Mouse (Mus musculus) CH12.LX (cell line): ENCODE measurements around the gene Cep250. TPM values are rescaled to one million over a fixed set of nuclear protein-coding genes. Genes with fewer than 3 reads are reported as not detected.

Experiments used
- DNase-seq: peaks from one replicate; pipeline ENCODE4 v3.0.0-alpha.2; 2013; ENCODE audit errors: extremely low read depth
- H3K27ac ChIP-seq: 2 replicates; pipeline ENCODE4 v1.5.1; 2012; ENCODE audit warnings: low read depth, mild to moderate bottlenecking, control low read depth, moderate library complexity; ENCODE audit not compliant: insufficient read depth
- H3K27me3 ChIP-seq: replicated peaks from 2 replicates; pipeline ENCODE3; 2012; ENCODE audit warnings: inconsistent platforms
- H3K36me3 ChIP-seq, 2 experiments: replicated peaks in 1 of 2; 2 replicates each; pipeline versions ENCODE3 to v1.6.1; 2012; ENCODE audit warnings: inconsistent platforms in 1 of 2, low read length in 1 of 2, mild to moderate bottlenecking in 1 of 2, mixed read lengths in 1 of 2, moderate library complexity in 1 of 2; ENCODE audit not compliant: control insufficient read depth in 1 of 2, insufficient read depth in 1 of 2
- H3K4me1 ChIP-seq, 2 experiments: 2 replicates each; pipeline ENCODE4 v1.6.1; 2012; ENCODE audit warnings: inconsistent platforms in 1 of 2, moderate library complexity in 1 of 2; ENCODE audit not compliant: insufficient read depth in 2 of 2, control insufficient read depth in 1 of 2
- H3K4me2 ChIP-seq: 2 replicates; pipeline ENCODE4 v1.6.1; 2012; ENCODE audit warnings: low read depth, mild to moderate bottlenecking, control low read depth; ENCODE audit not compliant: poor library complexity, insufficient read depth, severe bottlenecking
- H3K4me3 ChIP-seq, 3 experiments: fragments of 150-350 bp in 1 of 3; sonication (generic) in 1 of 3; replicated peaks in 1 of 3; 2 replicates each; pipeline versions ENCODE3 to v1.5.1; 2011 to 2012; ENCODE audit warnings: low read depth in 2 of 3, low read length in 2 of 3, mild to moderate bottlenecking in 2 of 3, moderate library complexity in 2 of 3, control low read depth in 1 of 3, improper control_type of control experiment in 1 of 3, inconsistent platforms in 1 of 3, mixed read lengths in 1 of 3; ENCODE audit not compliant: poor library complexity in 1 of 3
- H3K79me2 ChIP-seq: replicated peaks from 2 replicates; pipeline ENCODE4 v1.6.1; 2012; ENCODE audit warnings: mild to moderate bottlenecking, moderate library complexity; ENCODE audit not compliant: control insufficient read depth, poor library complexity, insufficient read depth, severe bottlenecking; ENCODE audit errors: extremely low read depth
- H3K9ac ChIP-seq: 2 replicates; pipeline ENCODE4 v1.6.1; 2012; ENCODE audit warnings: low read depth, mild to moderate bottlenecking, control low read depth, moderate library complexity; ENCODE audit not compliant: insufficient read depth
- H3K9me3 ChIP-seq: replicated peaks from 2 replicates; pipeline ENCODE3; 2012; ENCODE audit warnings: low read length, inconsistent platforms, mixed read lengths
- BHLHE40 ChIP-seq: IDR thresholded peaks from 2 replicates; pipeline ENCODE4 v1.6.1; 2011; ENCODE audit warnings: mild to moderate bottlenecking, low read depth, low read length, improper control_type of control experiment
- CHD2 ChIP-seq: IDR thresholded peaks from 2 replicates; pipeline ENCODE4 v1.6.1; 2011; ENCODE audit warnings: low read length, improper control_type of control experiment
- ELF1 ChIP-seq: IDR thresholded peaks from 2 replicates; pipeline ENCODE4 v1.6.1; 2014; ENCODE audit warnings: low read depth, mild to moderate bottlenecking, inconsistent platforms, low read length, improper control_type of control experiment
- GABPA ChIP-seq: IDR thresholded peaks from 2 replicates; pipeline ENCODE4 v1.6.1; 2012; ENCODE audit warnings: low read depth, low read length, improper control_type of control experiment, inconsistent platforms; ENCODE audit not compliant: insufficient replicate concordance
- IRF4 ChIP-seq: IDR thresholded peaks from 2 replicates; pipeline ENCODE4 v1.6.1; 2014; ENCODE audit warnings: low read depth, mild to moderate bottlenecking, inconsistent platforms, low read length, improper control_type of control experiment
- JUN ChIP-seq: IDR thresholded peaks from 2 replicates; pipeline ENCODE4 v1.6.1; 2011; ENCODE audit warnings: low read depth, mild to moderate bottlenecking, low read length, improper control_type of control experiment, moderate library complexity; ENCODE audit not compliant: insufficient read depth
- JUND ChIP-seq: conservative IDR thresholded peaks from 2 replicates; pipeline ENCODE4 v1.6.1; 2011; ENCODE audit warnings: low read depth, low read length, improper control_type of control experiment
- KAT2A ChIP-seq: IDR thresholded peaks from 2 replicates; pipeline ENCODE4 v1.6.1; 2012; ENCODE audit warnings: low read length, improper control_type of control experiment, inconsistent platforms; ENCODE audit not compliant: insufficient replicate concordance
- MAX ChIP-seq: IDR thresholded peaks from 2 replicates; pipeline ENCODE4 v1.6.1; 2011; ENCODE audit warnings: low read length, improper control_type of control experiment
- MAZ ChIP-seq: IDR thresholded peaks from 2 replicates; pipeline ENCODE4 v1.6.1; 2012; ENCODE audit warnings: low read depth, mild to moderate bottlenecking, inconsistent platforms, low read length, improper control_type of control experiment, moderate library complexity
- MEF2A ChIP-seq: IDR thresholded peaks from 2 replicates; pipeline ENCODE4 v1.6.1; 2014; ENCODE audit warnings: low read depth, mild to moderate bottlenecking, inconsistent platforms, low read length, improper control_type of control experiment, borderline replicate concordance
- NRF1 ChIP-seq: IDR thresholded peaks from 2 replicates; pipeline ENCODE4 v1.6.1; 2014; ENCODE audit warnings: low read depth, mild to moderate bottlenecking, inconsistent platforms, low read length, improper control_type of control experiment, moderate library complexity
- PAX5 ChIP-seq: IDR thresholded peaks from 2 replicates; pipeline ENCODE4 v1.6.1; 2012; ENCODE audit warnings: low read length, inconsistent platforms, mixed read lengths
- POLR2A ChIP-seq: IDR thresholded peaks from 2 replicates; pipeline ENCODE4 v1.6.1; 2011; ENCODE audit warnings: low read depth, mild to moderate bottlenecking, improper control_type of control experiment, low read length
- POLR2AphosphoS2 ChIP-seq: IDR thresholded peaks from 2 replicates; pipeline ENCODE4 v1.6.1; 2011; ENCODE audit warnings: low read depth, low read length, improper control_type of control experiment
- RAD21 ChIP-seq: IDR thresholded peaks from 2 replicates; pipeline ENCODE4 v1.6.1; 2011; ENCODE audit warnings: low read depth, mild to moderate bottlenecking, low read length, improper control_type of control experiment, moderate library complexity
- UBTF ChIP-seq: IDR thresholded peaks from 2 replicates; pipeline ENCODE4 v1.6.1; 2012; ENCODE audit warnings: low read depth, mild to moderate bottlenecking, inconsistent platforms, low read length, improper control_type of control experiment, moderate library complexity
- USF2 ChIP-seq: conservative IDR thresholded peaks from 2 replicates; pipeline ENCODE4 v1.6.1; 2011; ENCODE audit warnings: low read depth, low read length, improper control_type of control experiment
- ZC3H11A ChIP-seq: IDR thresholded peaks from 2 replicates; pipeline ENCODE4 v1.6.1; 2012; ENCODE audit warnings: low read depth, mild to moderate bottlenecking, inconsistent platforms, low read length, improper control_type of control experiment
- ZKSCAN1 ChIP-seq: IDR thresholded peaks from 2 replicates; pipeline ENCODE4 v1.6.1; 2012; ENCODE audit warnings: low read depth, inconsistent platforms, low read length, improper control_type of control experiment, borderline replicate concordance
- ZMIZ1 ChIP-seq: IDR thresholded peaks from 2 replicates; pipeline ENCODE4 v1.6.1; 2012; ENCODE audit warnings: low read depth, mild to moderate bottlenecking, inconsistent platforms, low read length, improper control_type of control experiment
- dilution Hi-C: fragments of 300-500 bp; cut with MboI; formaldehyde crosslinking; loops from 2 replicates; pipeline ENCODE4 v1.14.3; 2020; ENCODE audit warnings: low sequenced_read_pairs; ENCODE audit not compliant: extremely low pct_unique_long_range_greater_than_20kb, extremely low pct_ligation_motif_present
- in situ Hi-C: fragments of 300-500 bp; cut with MboI; formaldehyde crosslinking; loops from 3 replicates; pipeline ENCODE4 v1.14.3; 2019; ENCODE audit warnings: low sequenced_read_pairs, low pct_ligation_motif_present, low pct_unique_long_range_greater_than_20kb, mixed read lengths
- polyA plus RNA-seq: library from polyadenylated mRNA; unstranded; fragments of >175 nt; gene quantifications from 2 replicates; pipeline ENCODE4 v1.2.1, GENCODE M21; 2012; ENCODE audit warnings: low read depth; ENCODE audit not compliant: insufficient read length
- total RNA-seq, 2 experiments: library from RNA; depleted of rRNA; stranded (reverse); fragments of 300-350 nt in 1 of 2; fragments of >200 nt in 1 of 2; gene quantifications; 2 replicates each; pipeline ENCODE4 v1.2.3; 2012 to 2014

Cep250 gene
- total and polyA plus RNA-seq, 3 experiments: 13.5 to 29.1 (median 25.8) TPM

- H3K4me1 ChIP-seq: peaks cover 0 to 7% of the 10 kb centered on the region in 2 experiments; a peak in 3 of 4 replicates
- H3K4me2 ChIP-seq: no peak overlapping the region
- peaks cover 1% of the 10 kb centered on the region for H3K27me3 ChIP-seq
- no peaks in the 10 kb centered on the region for H3K79me2 ChIP-seq
- no peak overlapping the region for H3K4me3 ChIP-seq
- H3K27ac ChIP-seq: no peak overlapping the region
- in situ Hi-C loops (loop anchor here (5.0 to 25.0 kb wide), 2 partner anchors 91 to 256 kb away; partner anchors contain the start of gene Trpc4ap), dilution Hi-C loops (no loop called here)
- no peak overlapping the region for H3K9ac ChIP-seq
- DNase-seq: no peak
- H3K36me3 ChIP-seq: no peaks in the 10 kb centered on the region
- no peaks in the 10 kb centered on the region for H3K9me3 ChIP-seq
- TF ChIP-seq MAX: no peak
- TF ChIP-seq NRF1: no peak
- no peak for TF ChIP-seq JUND
- TF ChIP-seq BHLHE40: no peak
- TF ChIP-seq GABPA: no peak
- TF ChIP-seq CHD2: no peak
- TF ChIP-seq IRF4: no peak
- TF ChIP-seq KAT2A: no peak
- TF ChIP-seq ZC3H11A: no peak
- TF ChIP-seq MAZ: no peak
These were observed 12.8 kb upstream of the Cep250 start for GRCm38 (mm10) chr2:155943463-155943862.

GRCm38 (mm10) chr2:155944685-155945084 lies 11.6 kb upstream of the Cep250 start:
- H3K79me2 ChIP-seq: no peaks in the 10 kb centered on the region
- TF ChIP-seq USF2: no peak
- no peak for TF ChIP-seq MAX
- TF ChIP-seq POLR2AphosphoS2: no peak
- no peak for TF ChIP-seq NRF1
- no peak for TF ChIP-seq CHD2
- TF ChIP-seq ZC3H11A: no peak
- TF ChIP-seq UBTF: no peak
- no peak for TF ChIP-seq MAZ
- TF ChIP-seq KAT2A: no peak
- no peak for TF ChIP-seq RAD21
- TF ChIP-seq ZKSCAN1: no peak
- TF ChIP-seq ELF1: no peak
- TF ChIP-seq JUN: no peak
- TF ChIP-seq POLR2A: no peak
- TF ChIP-seq PAX5: no peak
- TF ChIP-seq IRF4: no peak
- TF ChIP-seq ZMIZ1: no peak
- TF ChIP-seq MEF2A: no peak
- in situ Hi-C loops (loop anchor here (5.0 to 25.0 kb wide), 2 partner anchors 92 to 257 kb away; partner anchors contain the start of gene Trpc4ap), dilution Hi-C loops (no loop called here)
- H3K9me3 ChIP-seq: no peaks in the 10 kb centered on the region
- peaks cover 1% of the 10 kb centered on the region for H3K27me3 ChIP-seq
- no peak overlapping the region for H3K4me3 ChIP-seq
- peaks cover 0 to 7% of the 10 kb centered on the region in 2 experiments; a peak in 3 of 4 replicates for H3K4me1 ChIP-seq
- no peak overlapping the region for H3K27ac ChIP-seq
- no peak overlapping the region for H3K4me2 ChIP-seq
- H3K9ac ChIP-seq: no peak overlapping the region
- DNase-seq: no peak
- H3K36me3 ChIP-seq: no peaks in the 10 kb centered on the region
